Mouse (Mus musculus) CD4-positive helper T cell, adult 2 months (primary cell): ENCODE measurements around the gene Vmn2r93.

ENCODE experiments used
- DNase-seq: peaks from one replicate; pipeline ENCODE4 v3.0.0-alpha.2; 2012; ENCODE audit warnings: low read depth, missing footprints, low spot score

Gene Vmn2r93

GRCm38 (mm10) chr17:18297799-18298198 is at the start of gene Vmn2r93:
Gene Vmn2r93 (plus strand): TSS chr17:18298099.
- no peak for DNase-seq

DNA sequence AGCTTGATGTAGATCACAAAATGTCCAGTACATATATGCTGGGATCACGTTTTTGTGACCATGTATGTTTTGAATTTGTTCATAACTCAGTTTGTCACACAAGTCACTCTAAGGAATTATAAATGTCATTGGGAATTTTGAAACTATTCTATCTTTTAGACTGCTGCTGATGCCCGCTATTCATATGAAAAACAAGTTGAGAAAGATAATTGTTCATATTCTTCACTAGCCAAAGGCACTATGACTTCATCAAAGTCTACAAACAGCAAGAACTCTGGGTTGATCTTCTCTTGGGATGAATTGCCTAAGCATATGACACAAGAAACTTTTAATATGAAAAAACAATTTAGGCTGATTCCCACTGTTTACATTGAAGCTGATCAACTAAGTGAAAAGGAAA is 20.2 kb upstream of the Vmn2r93 start, which contains the start of gene Vmn2r94:
Gene Vmn2r94 (minus strand): TSS at position 101 of the 400 bp plus-strand sequence.
- DNase-seq: no peak

DNA sequence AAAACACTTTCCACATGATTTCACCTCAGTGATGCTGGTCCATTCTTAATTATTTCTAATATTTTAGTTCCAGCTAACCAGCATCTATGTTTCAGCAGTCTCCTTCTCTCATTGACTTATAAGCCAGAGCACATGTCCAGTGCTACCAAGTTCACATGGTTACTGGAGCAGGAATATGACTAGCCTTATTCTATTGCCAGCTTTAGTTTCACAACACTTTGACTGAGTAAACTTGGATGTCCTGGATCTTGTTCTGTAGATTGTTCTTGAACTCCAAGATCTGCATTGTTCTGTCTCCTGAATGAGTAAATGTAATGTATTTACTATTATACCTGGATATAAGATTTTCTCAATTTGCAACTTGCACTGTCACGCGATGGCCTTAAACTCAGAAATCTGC is 25.1 kb downstream of the Vmn2r93 start:
- DNase-seq: no peak

DNA sequence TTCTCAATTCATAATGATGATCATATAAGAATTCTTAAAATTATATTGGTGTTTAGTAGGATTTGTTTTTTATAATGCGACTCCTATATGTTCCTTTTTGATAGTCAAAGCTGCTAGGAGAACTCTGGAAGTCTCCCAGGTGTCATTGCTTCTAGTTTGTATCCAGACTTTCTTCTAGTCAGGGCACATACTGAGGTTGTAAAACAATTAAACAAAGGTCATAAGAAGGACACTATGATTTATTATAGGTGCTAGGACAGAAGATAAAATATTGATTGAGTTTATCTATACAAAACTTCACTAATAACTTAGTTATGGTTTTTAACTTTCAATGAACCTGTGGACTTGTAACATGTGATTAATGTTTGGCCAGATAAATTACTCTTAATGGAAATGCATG is 62.1 kb downstream of the Vmn2r93 start:
- DNase-seq: no peak

GRCm38 (mm10) chr17:18360602-18361001 is 62.7 kb downstream of the Vmn2r93 start:
- DNase-seq: no peak
